ENCODE assay signal across 7 mouse cellular contexts in genomic region chrX:103356287-103356686, GRCm38 (mm10). TPM values are rescaled to one million over a fixed set of nuclear protein-coding genes. Genes with fewer than 3 reads are reported as not detected.
DNase-seq lines count a peak whose midpoint lies in the region; ATAC-seq lines count a peak whose summit lies in the region.

TSS of gene Chic1 (plus strand) at chrX:103356476.

- no peaks in the 10 kb centered on the region for H3K36me3 ChIP-seq in midbrain, embryonic 14.5 days (ENCODE audit: control insufficient read depth, insufficient read depth, low read length)

- intact Hi-C loops in left cerebral cortex, postnatal 4 days (cut with DNase I): no loop called here

- peak within 1 kb of the TSS; percentile 58 for H3K4me2 ChIP-seq in midbrain, embryonic 14.5 days (ENCODE audit: low read length)

- peak; percentile 81 for DNase-seq in adrenal gland, adult 2 months
- peak; percentile 92 for DNase-seq in embryo, embryonic 11 days
- DNase-seq in heart, adult 11 months: peak; percentile 97
- peak; percentile 67 for DNase-seq in kidney, adult 11 months
- DNase-seq in left cerebral cortex, postnatal 4 days: peak; percentile 92
- DNase-seq in midbrain, embryonic 14.5 days: peak; percentile 93
- DNase-seq in spleen, postnatal 36 days (ENCODE audit: low spot score in 2 of 2): peak; percentile 2 to 9

- ATAC-seq in midbrain, embryonic 14.5 days (ENCODE audit: low FRiP score, low TSS enrichment): peak; percentile 97

- H3K4me3 ChIP-seq in midbrain, embryonic 14.5 days (replicated peaks; ENCODE audit: low read depth, low read length): peak within 1 kb of the TSS; percentile 54

- peak within 1 kb of the TSS; percentile 76 for H3K27ac ChIP-seq in midbrain, embryonic 14.5 days (replicated peaks; ENCODE audit: low read depth, low read length)

- H3K9ac ChIP-seq in midbrain, embryonic 14.5 days (replicated peaks; ENCODE audit: low read length): peak within 1 kb of the TSS; percentile 61

- H3K27me3 ChIP-seq in midbrain, embryonic 14.5 days (ENCODE audit: control insufficient read depth, insufficient read depth, low read length): peaks cover 38% of the 10 kb centered on the region

- H3K9me3 ChIP-seq in midbrain, embryonic 14.5 days (ENCODE audit: control insufficient read depth, low read length): no peaks in the 10 kb centered on the region

- H3K4me1 ChIP-seq in midbrain, embryonic 14.5 days (ENCODE audit: control insufficient read depth, insufficient read depth, low read length): no peaks in the 10 kb centered on the region

- 23% methylated on average over 34 of the region's 34 CpGs for WGBS in midbrain, embryonic 14.5 days

RNA-seq across cellular contexts. Expression of gene Chic1, which starts in this region (rescaled TPM):
- 1 to 10 TPM; 4.2 to 7.9 TPM for total RNA-seq in adrenal gland, adult 2 months (2021)
- polyA plus RNA-seq in adrenal gland, adult 2 months (2012; rRNA removed): 0.15 and 0.17 TPM in 2 replicates
- total RNA-seq in left cerebral cortex, postnatal 4 days (2021): 1 to 10 TPM; 7.5 to 9.2 TPM
- polyA plus RNA-seq in midbrain, embryonic 14.5 days (2014; fragmentation: Nextera tagmentation; extraction: Ambion mirVana): 7.9 and 8.4 TPM in 2 replicates

Comparison
In these comparisons a context has a peak if more than half of its experiments do, and no peak if none do; other contexts are left out.
1. Peak in every context shown above with its lines: DNase-seq, ATAC-seq, H3K4me3 ChIP-seq and H3K27ac ChIP-seq.
2. DNase-seq: peak in every context shown above with its lines; median percentile 97 in heart, adult 11 months; 93 in midbrain, embryonic 14.5 days; 92 in embryo, embryonic 11 days; 92 in left cerebral cortex, postnatal 4 days; 81 in adrenal gland, adult 2 months; 67 in kidney, adult 11 months; 6 in spleen, postnatal 36 days.